Comparison of ENCODE assay signal across 8 mouse cellular contexts in genomic region chr4:45972951-45973350, GRCm38 (mm10). TPM values are rescaled to one million over a fixed set of nuclear protein-coding genes. Genes with fewer than 3 reads are reported as not detected.
DNase-seq lines count a peak whose midpoint lies in the region; ATAC-seq and TF ChIP-seq lines count a peak whose summit lies in the region.

No protein-coding gene starts in this region.

- dilution Hi-C loops in CH12.LX (cut with MboI; ENCODE audit: extremely low pct_ligation_motif_present, extremely low pct_unique_long_range_greater_than_20kb, low sequenced_read_pairs) = no loop called here

- TF ChIP-seq POLR2A in CH12.LX (IDR thresholded peaks at IDR 0.05; ENCODE audit: low read depth, low read length) = no peak

- peak overlapping the region; percentile 86 for H3K4me2 ChIP-seq in heart, embryonic 14.5 days (ENCODE audit: low read length)
- peak overlapping the region; percentile 86; the same call in 1 of the 2 replicates for H3K4me2 ChIP-seq in CH12.LX (ENCODE audit: insufficient read depth, low read depth, poor library complexity, severe bottlenecking)
- peak overlapping the region; percentile 72 for H3K4me2 ChIP-seq in forebrain, embryonic 12.5 days
- peak overlapping the region; percentile 70 for H3K4me2 ChIP-seq in liver, embryonic 14.5 days (ENCODE audit: low read depth)

- peak overlapping the region; percentile 80 to 91 for H3K4me3 ChIP-seq in heart, embryonic 14.5 days (ENCODE audit: control insufficient read depth in 1 of 2, insufficient read depth in 1 of 2, low read depth in 1 of 2, low read length in 2 of 2)
- H3K4me3 ChIP-seq in CH12.LX (replicated peaks in 1 of 3; ENCODE audit: low read depth in 2 of 3, low read length in 2 of 3, poor library complexity in 1 of 3) = peak overlapping the region; percentile 32 to 76 (median 76)
- H3K4me3 ChIP-seq in forebrain, embryonic 12.5 days (replicated peaks) = peak overlapping the region; percentile 87
- H3K4me3 ChIP-seq in liver, embryonic 14.5 days (ENCODE audit: insufficient read depth in 1 of 2, low read depth in 2 of 2, low read length in 2 of 2) = peak overlapping the region; percentile 72 to 76

- DNase-seq in heart, postnatal 14 days = no peak
- DNase-seq in CH12.LX (ENCODE audit: extremely low read depth) = no peak
- no peak for DNase-seq in liver, embryonic 14.5 days (ENCODE audit: low read depth in 3 of 3, low spot score in 3 of 3)
- no peak for DNase-seq in c-Kit-positive CD71-positive TER-119-positive erythroid progenitor cells, embryonic 14.5 days (ENCODE audit: low spot score)
- no peak for DNase-seq in retina, postnatal 1 day
- DNase-seq in gastrocnemius, postnatal 36 days = no peak

- in situ Hi-C loops in CH12.LX (cut with MboI; ENCODE audit: low pct_ligation_motif_present, low pct_unique_long_range_greater_than_20kb, low sequenced_read_pairs) = no loop called here

- H3K9me3 ChIP-seq in heart, embryonic 14.5 days (ENCODE audit: control insufficient read depth, low read length) = no peaks in the 10 kb centered on the region
- no peaks in the 10 kb centered on the region for H3K9me3 ChIP-seq in CH12.LX (replicated peaks; ENCODE audit: low read length)
- H3K9me3 ChIP-seq in forebrain, embryonic 12.5 days = no peaks in the 10 kb centered on the region
- H3K9me3 ChIP-seq in liver, embryonic 14.5 days (ENCODE audit: control insufficient read depth, low read length) = no peaks in the 10 kb centered on the region

- no peak for TF ChIP-seq CTCF in CH12.LX (conservative IDR thresholded peaks at IDR 0.05 in 1 of 2, IDR thresholded peaks at IDR 0.05 in 1 of 2; ENCODE audit: low read depth in 2 of 2, low read length in 2 of 2)
- no peak for TF ChIP-seq CTCF in liver, embryonic 14.5 days (IDR thresholded peaks at IDR 0.05; ENCODE audit: low read depth)

- no peak for TF ChIP-seq EP300 in CH12.LX (IDR thresholded peaks at IDR 0.05; ENCODE audit: low read length)
- TF ChIP-seq EP300 in liver, embryonic 14.5 days (IDR thresholded peaks at IDR 0.05; ENCODE audit: low read depth) = no peak

- H3K36me3 ChIP-seq in heart, embryonic 14.5 days (ENCODE audit: control insufficient read depth, insufficient read depth, low read length) = no peaks in the 10 kb centered on the region
- no peaks in the 10 kb centered on the region for H3K36me3 ChIP-seq in CH12.LX (replicated peaks in 1 of 2; ENCODE audit: control insufficient read depth in 1 of 2, insufficient read depth in 1 of 2, low read length in 1 of 2)
- H3K36me3 ChIP-seq in forebrain, embryonic 12.5 days (replicated peaks) = no peaks in the 10 kb centered on the region
- no peaks in the 10 kb centered on the region for H3K36me3 ChIP-seq in liver, embryonic 14.5 days (replicated peaks; ENCODE audit: control insufficient read depth, insufficient read depth, low read depth)

- ATAC-seq in heart, embryonic 14.5 days (ENCODE audit: insufficient number of reproducible peaks, insufficient read depth, low FRiP score, low read depth) = no peak
- ATAC-seq in forebrain, embryonic 12.5 days (ENCODE audit: low FRiP score) = no peak
- ATAC-seq in liver, embryonic 14.5 days (ENCODE audit: insufficient read depth) = no peak

- no peak for TF ChIP-seq RAD21 in CH12.LX (IDR thresholded peaks at IDR 0.05; ENCODE audit: low read depth, low read length)

- H3K79me2 ChIP-seq in CH12.LX (replicated peaks; ENCODE audit: control insufficient read depth, extremely low read depth, insufficient read depth, poor library complexity, severe bottlenecking) = no peaks in the 10 kb centered on the region

- intact Hi-C loops in heart, postnatal 14 days (cut with DNase I) = loop anchor here (10.0 kb wide), 2 partner anchors 52 to 152 kb away; no protein-coding TSS in a partner anchor
- intact Hi-C loops in gastrocnemius, postnatal 36 days (cut with DNase I) = loop anchor here (2.0 to 10.0 kb wide), 2 partner anchors 154 to 958 kb away; partner anchors contain the start of genes Polr1e and Zbtb5

- no peaks in the 10 kb centered on the region for H3K27me3 ChIP-seq in heart, embryonic 14.5 days (ENCODE audit: control insufficient read depth, insufficient read depth, low read length)
- H3K27me3 ChIP-seq in CH12.LX (replicated peaks) = peaks cover 33% of the 10 kb centered on the region
- peaks cover 23% of the 10 kb centered on the region for H3K27me3 ChIP-seq in forebrain, embryonic 12.5 days
- H3K27me3 ChIP-seq in liver, embryonic 14.5 days (ENCODE audit: control insufficient read depth, insufficient read depth, low read length) = peaks cover 9% of the 10 kb centered on the region

- peaks cover 5 to 21% of the 10 kb centered on the region in 2 experiments for H3K4me1 ChIP-seq in heart, embryonic 14.5 days (ENCODE audit: control insufficient read depth in 2 of 2, insufficient read depth in 2 of 2, low read length in 2 of 2)
- H3K4me1 ChIP-seq in CH12.LX (ENCODE audit: control insufficient read depth in 1 of 2, insufficient read depth in 2 of 2) = peaks cover 0 to 16% of the 10 kb centered on the region in 2 experiments; a peak in 2 of 4 replicates
- H3K4me1 ChIP-seq in forebrain, embryonic 12.5 days = peaks cover 19% of the 10 kb centered on the region
- peaks cover 2 to 7% of the 10 kb centered on the region in 2 experiments; a peak in 1 of 4 replicates for H3K4me1 ChIP-seq in liver, embryonic 14.5 days (replicated peaks; ENCODE audit: control insufficient read depth in 2 of 2, insufficient read depth in 2 of 2, low read length in 1 of 2)

- WGBS in heart, embryonic 14.5 days = 35% methylated on average over 9 of the region's 9 CpGs
- WGBS in forebrain, embryonic 12.5 days = 17% methylated on average over 9 of the region's 9 CpGs
- 35% methylated on average over 9 of the region's 9 CpGs for WGBS in liver, embryonic 14.5 days (ENCODE audit: insufficient replicate concordance)

- no peak overlapping the region for H3K27ac ChIP-seq in heart, embryonic 14.5 days (replicated peaks in 1 of 2; ENCODE audit: control insufficient read depth in 1 of 2, insufficient read depth in 1 of 2, low read depth in 2 of 2, low read length in 2 of 2)
- H3K27ac ChIP-seq in CH12.LX (ENCODE audit: insufficient read depth, low read depth) = no peak overlapping the region
- no peak overlapping the region for H3K27ac ChIP-seq in forebrain, embryonic 12.5 days
- H3K27ac ChIP-seq in liver, embryonic 14.5 days = no peak overlapping the region

- peak overlapping the region; percentile 90 for H3K9ac ChIP-seq in heart, embryonic 14.5 days (ENCODE audit: low read length)
- H3K9ac ChIP-seq in CH12.LX (ENCODE audit: insufficient read depth, low read depth) = no peak overlapping the region
- peak overlapping the region; percentile 65 for H3K9ac ChIP-seq in forebrain, embryonic 12.5 days
- H3K9ac ChIP-seq in liver, embryonic 14.5 days (replicated peaks) = peak overlapping the region; percentile 62; the same call in 1 of the 2 replicates

TF ChIP-seq in CH12.LX, 34 proteins besides CTCF, POLR2A, EP300 and RAD21:
- TF ChIP-seq MAZ (IDR thresholded peaks at IDR 0.05; ENCODE audit: low read depth, low read length) (no peak), POLR2AphosphoS2 (IDR thresholded peaks at IDR 0.05; ENCODE audit: low read depth, low read length) (no peak), MEF2A (IDR thresholded peaks at IDR 0.05; ENCODE audit: borderline replicate concordance, low read depth, low read length) (no peak), PAX5 (IDR thresholded peaks at IDR 0.05; ENCODE audit: low read length) (no peak), UBTF (IDR thresholded peaks at IDR 0.05; ENCODE audit: low read depth, low read length) (no peak), JUN (IDR thresholded peaks at IDR 0.05; ENCODE audit: insufficient read depth, low read depth, low read length) (no peak), MXI1 (IDR thresholded peaks at IDR 0.05; ENCODE audit: low read depth, low read length) (no peak), MYC (IDR thresholded peaks at IDR 0.05; ENCODE audit: low read depth, low read length) (no peak), CHD2 (IDR thresholded peaks at IDR 0.05; ENCODE audit: low read length) (no peak), ZMIZ1 (IDR thresholded peaks at IDR 0.05; ENCODE audit: low read depth, low read length) (no peak), CHD1 (IDR thresholded peaks at IDR 0.05; ENCODE audit: low read depth, low read length) (no peak), RCOR1 (conservative IDR thresholded peaks at IDR 0.05; ENCODE audit: low read depth, low read length) (no peak)
TF ChIP-seq in CH12.LX: peak in this region for 0.

RNA-seq across cellular contexts. Expression of gene Tdrd7, which starts 7.8 kb away (rescaled TPM):
- 19.1 and 19.5 TPM in 2 replicates for polyA plus RNA-seq in heart, embryonic 14.5 days (2014; fragmentation: Nextera tagmentation; extraction: Ambion mirVana)
- total RNA-seq in heart, postnatal 14 days (2021) = 10 to 100 TPM; 11.1 to 14.0 TPM
- total RNA-seq in CH12.LX (2012; rRNA removed) = 0.67 and 1.6 TPM in 2 replicates
- 2.1 and 2.7 TPM in 2 replicates for total RNA-seq in CH12.LX (2014; rRNA removed)
- polyA plus RNA-seq in CH12.LX (2012; ENCODE audit: insufficient read length, low read depth) = 2.1 and 2.9 TPM in 2 replicates
- 12.2 and 14.3 TPM in 2 replicates for polyA plus RNA-seq in forebrain, embryonic 12.5 days (2016; fragmentation: Nextera tagmentation; extraction: Ambion mirVana)
- 3.1 and 5.0 TPM in 2 replicates for polyA plus RNA-seq in liver, embryonic 14.5 days (2012; rRNA removed)
- 7.6 and 7.9 TPM in 2 replicates for polyA plus RNA-seq in liver, embryonic 14.5 days (2014; fragmentation: Nextera tagmentation; extraction: Ambion mirVana)
- total RNA-seq in gastrocnemius, postnatal 36 days (2021) = 1 to 10 TPM; 7.4 to 8.1 TPM
